Mouse (Mus musculus): ENCODE results near the gene Tesk1.
"Not testable (repeated sequence)": the region's sequence is repeated elsewhere in the genome, so short reads cannot be mapped to it uniquely, and the experiment has no call there.

Gene Tesk1

GRCm38 (mm10) chr4:43456470-43456869, 14.7 kb downstream of the Tesk1 start:
- DNase-seq, result peak; percentile 75

GRCm38 (mm10) chr4:43457124-43457523, 15.4 kb downstream of the Tesk1 start:
- DNase-seq, result peak; percentile 38

GRCm38 (mm10) chr4:43463102-43463501, 21.4 kb downstream of the Tesk1 start:
- DNase-seq, result no peak

- DNase-seq, result no peak
These were observed 24.2 kb downstream of the Tesk1 start for GRCm38 (mm10) chr4:43465935-43466334.

- DNase-seq, result no peak
These were observed 25.1 kb downstream of the Tesk1 start for GRCm38 (mm10) chr4:43466872-43467271.

GRCm38 (mm10) chr4:43470301-43470700, 28.6 kb downstream of the Tesk1 start:
- no peak for DNase-seq

- no peak for DNase-seq
These were observed 31.9 kb downstream of the Tesk1 start for GRCm38 (mm10) chr4:43473636-43474035.

GRCm38 (mm10) chr4:43476604-43477003, 34.9 kb downstream of the Tesk1 start:
- DNase-seq, result peak; percentile 52

- DNase-seq, result peak; percentile 91
These were observed 36.3 kb downstream of the Tesk1 start for GRCm38 (mm10) chr4:43477857-43478533.

GRCm38 (mm10) chr4:43478534-43478858, 36.8 kb downstream of the Tesk1 start:
- peak; percentile 82 for DNase-seq

- DNase-seq, result peak; percentile 87
These were observed 37.4 kb downstream of the Tesk1 start for GRCm38 (mm10) chr4:43478906-43479832.

GRCm38 (mm10) chr4:43480985-43481384, 39.2 kb downstream of the Tesk1 start:
- no peak for DNase-seq

- peak; percentile 80 for DNase-seq
These were observed 40.2 kb downstream of the Tesk1 start for GRCm38 (mm10) chr4:43481894-43482456.

- DNase-seq, result peak; percentile 57
These were observed 40.9 kb downstream of the Tesk1 start for GRCm38 (mm10) chr4:43482591-43482990.

GRCm38 (mm10) chr4:43483535-43484091, 41.9 kb downstream of the Tesk1 start, which contains the start of gene Sit1:
Gene Sit1, minus strand, starts transcription at chr4:43483734.
- DNase-seq, result peak; percentile 89

GRCm38 (mm10) chr4:43485666-43486065, 43.9 kb downstream of the Tesk1 start:
- not testable (repeated sequence) for DNase-seq

- DNase-seq, result no peak
These were observed 47.9 kb downstream of the Tesk1 start for GRCm38 (mm10) chr4:43489611-43490010.

- no peak for DNase-seq
These were observed 49.1 kb downstream of the Tesk1 start for GRCm38 (mm10) chr4:43490801-43491200.

GRCm38 (mm10) chr4:43492101-43492820, 50.5 kb downstream of the Tesk1 start:
- DNase-seq, result no peak

- peak; percentile 94 for DNase-seq
These were observed 51.1 kb downstream of the Tesk1 start, which contains the start of gene Ccdc107 for GRCm38 (mm10) chr4:43492821-43493185. Gene Ccdc107, plus strand, starts transcription at chr4:43492900.

- DNase-seq, result peak; percentile 99
These were observed 51.6 kb downstream of the Tesk1 start for GRCm38 (mm10) chr4:43493186-43493845.

GRCm38 (mm10) chr4:43493846-43494240, 52.1 kb downstream of the Tesk1 start:
- no peak for DNase-seq

Data from thymus, postnatal 14 days (tissue).